Mouse (Mus musculus) olfactory bulb, adult 2 months (tissue): Measurements from ENCODE around the gene Fyn.

Experiments
- CTCF ChIP-seq: fragments of 200-500 bp; IDR thresholded peaks from 2 replicates; pipeline ENCODE4 v1.5.1; 2012; ENCODE audit warnings: low read depth, mild to moderate bottlenecking, low read length, moderate library complexity; ENCODE audit not compliant: insufficient read depth
- POLR2A ChIP-seq: fragments of 200-500 bp; IDR thresholded peaks from 2 replicates; pipeline ENCODE4 v1.6.1; 2012; ENCODE audit warnings: mild to moderate bottlenecking, low read depth, low read length, moderate library complexity; ENCODE audit not compliant: insufficient read depth

DNA sequence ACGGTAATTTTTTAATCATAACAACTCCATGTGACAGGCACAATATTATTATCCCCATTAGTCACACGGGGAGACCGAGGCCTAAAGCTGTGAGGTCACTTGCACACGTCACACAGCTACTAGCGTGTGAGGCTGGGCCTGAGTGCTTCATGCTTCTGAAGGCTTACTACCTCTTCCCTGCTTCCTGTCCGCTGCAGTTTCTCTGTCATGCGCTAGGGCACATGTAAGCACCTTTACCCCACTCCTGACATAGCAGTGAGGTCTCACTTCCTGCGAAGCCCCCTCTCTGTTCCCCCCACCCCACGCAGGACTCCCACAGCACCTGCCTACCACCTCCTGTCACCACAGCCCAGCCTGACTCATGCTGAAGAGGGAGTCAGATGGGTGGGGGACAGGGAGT lies 8.0 kb downstream of the Fyn start:
- no peak for TF ChIP-seq CTCF
- no peak for TF ChIP-seq POLR2A
